Mouse (Mus musculus) urinary bladder, postnatal 0 days (tissue): ENCODE measurements around the gene Gm12569. TPM values are rescaled to one million over a fixed set of nuclear protein-coding genes. Genes with fewer than 3 reads are reported as not detected.

Experiments
- polyA plus RNA-seq: library from polyadenylated mRNA; unstranded; fragments of >200 nt; fragmentation: Nextera tagmentation; extraction: Ambion mirVana; gene quantifications from 2 replicates; pipeline ENCODE4 v1.2.1, GENCODE M21; 2015

Gene Gm12569
- polyA plus RNA-seq, result not detected in 2 replicates

GRCm38 (mm10) chr11:51220308-51220707, at the start of gene Gm12569:
Gm12569 (plus strand) TSS chr11:51220473.

GRCm38 (mm10) chr11:51261680-51262219, 41.5 kb downstream of the Gm12569 start, which contains the start of gene Clk4:
Clk4 (plus strand) TSS chr11:51261730.

GRCm38 (mm10) chr11:51262342-51263285, 42.3 kb downstream of the Gm12569 start, which contains the start of gene BC049762:
BC049762 (minus strand) TSS chr11:51263046.

Other genes with a start within 250 kb of the Gm12569 start
- gene Olfr1377, start 238.5 kb upstream of the Gm12569 start, polyA plus RNA-seq, result not detected in 2 replicates
- not detected in 2 replicates for gene Olfr51, start 216.9 kb upstream of the Gm12569 start, polyA plus RNA-seq
- gene Olfr54, start 206.2 kb upstream of the Gm12569 start, polyA plus RNA-seq, result not detected in 2 replicates
- gene Olfr1375, start 172.4 kb upstream of the Gm12569 start, polyA plus RNA-seq, result not detected in 2 replicates
- gene Zfp354a, start 161.2 kb upstream of the Gm12569 start, polyA plus RNA-seq, result 2.6 and 3.4 TPM in 2 replicates
- gene Clk4, start 41.3 kb downstream of the Gm12569 start, polyA plus RNA-seq, result 40.2 and 40.9 TPM in 2 replicates
- gene BC049762, start 42.6 kb downstream of the Gm12569 start, polyA plus RNA-seq, result not detected in 2 replicates
- gene Col23a1, start 69.4 kb downstream of the Gm12569 start, polyA plus RNA-seq, result 1.3 TPM in 2 replicates